Mouse (Mus musculus) right cerebral cortex, postnatal 4 days (tissue): ENCODE measurements around the gene Gm49391.
"Not testable (repeated sequence)": the region's sequence is repeated elsewhere in the genome, so short reads cannot be mapped to it uniquely, and the experiment has no call there.

Experiments used
- DNase-seq: peaks from one replicate; pipeline ENCODE4 v3.0.0-alpha.2; 2022

Gm49391 gene

DNA sequence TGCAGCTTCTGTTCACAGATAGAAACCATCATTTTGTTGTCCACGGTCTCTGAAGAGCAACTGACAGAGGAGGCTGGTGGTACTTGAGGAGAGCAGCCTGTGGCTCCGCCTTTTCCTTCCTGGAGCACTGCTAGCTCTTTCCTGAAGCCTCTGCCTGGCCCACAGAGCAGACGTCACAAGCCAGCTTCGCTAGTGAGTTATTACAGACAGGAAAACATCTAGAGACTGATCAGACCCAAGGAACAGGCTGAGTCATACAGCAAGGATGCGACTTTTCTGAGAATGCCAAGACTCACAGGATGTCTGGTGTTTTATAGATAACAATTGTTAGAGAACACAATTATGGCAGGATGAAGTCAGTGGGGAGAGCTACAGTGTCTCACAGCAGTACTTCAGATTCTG lies at the start of gene Gm49391, which contains the start of gene Ctla2a:
Gm49391 (minus strand) TSS at position 72 of the 402 bp plus-strand sequence.
Ctla2a (minus strand) TSS at position 126 of the 402 bp plus-strand sequence.
- DNase-seq = no peak

GRCm38 (mm10) chr13:60972319-60972718 lies 35.9 kb upstream of the Gm49391 start:
- not testable (repeated sequence) for DNase-seq

GRCm38 (mm10) chr13:60963985-60964384 lies 27.6 kb upstream of the Gm49391 start:
- not testable (repeated sequence) for DNase-seq

GRCm38 (mm10) chr13:60961706-60962105 lies 25.3 kb upstream of the Gm49391 start:
- DNase-seq = no peak

GRCm38 (mm10) chr13:60941884-60942283 lies 5.5 kb upstream of the Gm49391 start, which contains the start of gene Tpbpa:
Gene Tpbpa, minus strand, starts transcription at chr13:60941984.
- DNase-seq = not testable (repeated sequence)

- not testable (repeated sequence) for DNase-seq
Measured at GRCm38 (mm10) chr13:60935490-60935889, 881 bp downstream of the Gm49391 start, which contains the start of gene Gm49393. Gene Gm49393, minus strand, starts transcription at chr13:60935590.

- not testable (repeated sequence) for DNase-seq
Measured at GRCm38 (mm10) chr13:60904780-60905179, 31.6 kb downstream of the Gm49391 start, which contains the start of gene Tpbpb. Gene Tpbpb, minus strand, starts transcription at chr13:60904880.

DNA sequence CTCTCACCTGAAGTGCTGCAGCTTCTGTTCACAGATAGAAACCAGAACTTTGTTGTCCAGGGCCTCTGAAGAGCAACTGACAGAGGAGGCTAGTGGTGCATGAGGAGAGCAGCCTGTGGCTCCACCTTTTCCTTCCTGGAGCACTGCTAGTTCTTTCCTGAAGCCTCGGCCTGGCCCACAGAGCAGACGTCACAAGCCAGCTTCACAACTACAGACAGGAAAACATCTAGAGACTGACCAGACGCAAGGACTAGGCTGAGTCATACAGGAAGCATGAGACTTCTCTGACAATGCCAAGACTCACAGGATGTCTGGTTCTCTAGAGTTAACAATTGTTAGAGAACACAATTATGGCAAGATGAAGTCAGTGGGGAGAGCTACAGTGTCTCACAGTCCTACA lies 39.0 kb downstream of the Gm49391 start, which contains the start of gene Ctla2b:
Ctla2b (minus strand) TSS at position 120 of the 400 bp plus-strand sequence.
- no peak for DNase-seq

- not testable (repeated sequence) for DNase-seq
Measured at GRCm38 (mm10) chr13:60896794-60897193, 39.6 kb downstream of the Gm49391 start, which contains the start of gene Gm49392. Gene Gm49392, minus strand, starts transcription at chr13:60896894.

DNA sequence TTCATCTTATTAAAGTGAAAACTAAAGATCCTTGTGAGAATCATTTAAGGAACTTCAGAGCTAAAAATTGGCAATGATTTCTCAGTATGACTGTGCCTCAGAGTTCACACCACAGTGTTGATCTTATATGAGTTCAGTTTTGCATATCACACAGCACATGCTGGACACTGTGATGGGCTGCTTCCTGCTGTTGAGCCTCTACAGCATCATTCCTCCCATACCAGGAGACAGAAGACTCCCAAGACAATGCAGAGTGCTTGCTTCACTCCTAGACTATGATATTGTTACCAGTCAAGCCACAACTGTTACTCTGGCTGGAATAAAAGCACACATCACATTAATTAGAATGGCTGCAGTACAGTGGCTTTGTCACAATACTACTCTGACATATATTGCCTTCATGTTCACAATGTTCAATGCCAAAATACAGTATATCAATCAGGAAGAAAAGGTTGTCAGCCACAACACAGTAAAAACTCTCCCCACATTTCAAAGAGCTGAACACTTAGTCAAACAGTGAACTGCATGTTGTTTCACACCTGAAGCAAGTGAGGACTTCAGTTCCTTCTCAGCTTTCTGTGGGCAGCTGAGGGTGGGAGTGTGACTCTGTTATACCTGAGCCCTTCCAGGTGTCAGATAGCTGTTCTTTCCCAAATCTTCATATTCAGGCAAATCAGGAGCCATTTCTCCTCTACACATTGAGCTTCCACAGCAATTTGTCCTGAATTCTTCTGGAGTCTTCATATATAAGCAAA lies 40.8 kb downstream of the Gm49391 start:
- no peak for DNase-seq

DNA sequence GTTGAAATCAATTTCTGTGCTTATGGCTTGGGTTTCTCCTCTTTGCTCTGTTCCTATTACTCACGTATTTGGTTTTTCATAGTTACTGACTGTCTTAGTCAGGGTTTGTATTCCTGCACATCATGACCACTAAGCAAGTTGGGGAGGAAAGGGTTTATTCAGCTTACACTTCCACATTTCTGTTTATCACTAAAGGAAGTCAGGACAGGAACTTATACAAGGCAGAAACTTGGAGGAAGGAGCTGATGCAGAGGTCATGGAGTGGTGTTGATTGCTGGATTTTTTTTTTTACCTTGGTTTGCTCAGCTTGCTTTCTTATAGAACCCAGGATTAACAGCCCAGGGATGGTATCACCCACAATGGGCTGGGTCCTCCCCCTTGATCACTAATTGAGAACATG lies 44.1 kb downstream of the Gm49391 start:
- DNase-seq = no peak

DNA sequence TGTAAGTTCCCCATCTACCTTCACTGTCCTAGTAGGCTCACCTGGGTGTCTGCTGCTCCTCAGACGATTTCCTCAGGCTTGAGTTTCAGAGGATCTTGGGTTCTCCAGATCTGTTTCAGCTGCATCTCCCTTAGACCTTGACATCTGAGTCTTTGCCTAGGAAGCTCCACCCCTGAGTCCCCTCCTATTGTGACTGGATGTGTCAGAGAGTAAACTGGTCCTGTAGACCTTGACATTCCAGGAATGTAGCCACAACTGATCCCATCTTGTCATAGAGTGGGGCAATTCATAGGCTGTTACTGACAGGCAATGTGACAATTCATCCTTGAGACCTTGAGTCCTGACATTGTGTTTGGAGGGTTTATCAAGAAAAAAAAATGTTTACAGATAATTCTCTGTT lies 72.1 kb downstream of the Gm49391 start, which contains the start of gene 4930486L24Rik:
4930486L24Rik (minus strand) TSS at position 195 of the 400 bp plus-strand sequence.
- no peak for DNase-seq

DNA sequence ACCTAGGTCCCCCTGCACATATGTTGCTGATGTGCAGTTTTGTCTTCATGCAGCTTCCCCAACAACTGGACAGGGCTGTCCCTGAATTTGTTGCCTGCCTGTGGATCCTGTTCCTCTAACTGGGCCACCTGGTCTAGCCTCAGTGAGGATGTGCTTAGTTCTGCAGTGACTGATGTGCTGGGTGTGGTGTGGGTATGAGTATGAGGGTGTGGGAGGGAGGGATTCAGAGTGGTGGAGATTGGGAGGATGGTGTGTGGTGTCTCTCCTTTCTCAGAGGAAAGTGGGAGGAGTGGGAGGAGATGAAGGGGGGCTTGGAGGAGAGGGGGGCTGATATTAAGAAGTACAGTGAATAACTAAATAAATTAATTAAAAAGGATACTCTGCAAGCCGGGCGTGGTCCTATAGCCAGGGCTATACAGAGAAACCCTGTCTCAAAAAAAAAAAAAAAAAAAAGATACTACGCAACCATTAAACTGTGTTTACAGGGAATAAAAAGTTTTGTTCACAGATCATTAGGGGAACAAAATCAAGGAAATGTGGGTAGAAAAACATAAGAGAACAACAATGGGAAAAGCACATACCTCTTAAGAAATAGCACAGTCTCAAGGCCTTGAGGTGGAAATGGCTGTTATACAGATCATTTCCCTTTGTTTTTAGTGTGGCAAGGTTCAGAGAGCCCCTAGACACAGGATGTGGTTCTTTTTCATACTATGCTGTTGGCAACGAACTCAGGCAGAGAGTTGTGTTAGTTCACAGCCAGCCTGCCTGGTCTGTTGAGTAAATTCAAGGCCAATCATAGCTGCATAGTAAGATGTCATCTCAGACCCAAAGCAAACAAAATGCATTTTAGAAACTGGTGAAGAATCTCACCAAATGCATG lies 87.9 kb downstream of the Gm49391 start:
- no peak for DNase-seq
